Mouse (Mus musculus) retina, adult 2 months (tissue): Measurements from ENCODE around the gene Rapgef6.

Source experiments
- DNase-seq: peaks from one replicate; pipeline ENCODE4 v3.0.0-alpha.2; 2012; ENCODE audit warnings: low read depth, low spot score

The Rapgef6 gene

DNA sequence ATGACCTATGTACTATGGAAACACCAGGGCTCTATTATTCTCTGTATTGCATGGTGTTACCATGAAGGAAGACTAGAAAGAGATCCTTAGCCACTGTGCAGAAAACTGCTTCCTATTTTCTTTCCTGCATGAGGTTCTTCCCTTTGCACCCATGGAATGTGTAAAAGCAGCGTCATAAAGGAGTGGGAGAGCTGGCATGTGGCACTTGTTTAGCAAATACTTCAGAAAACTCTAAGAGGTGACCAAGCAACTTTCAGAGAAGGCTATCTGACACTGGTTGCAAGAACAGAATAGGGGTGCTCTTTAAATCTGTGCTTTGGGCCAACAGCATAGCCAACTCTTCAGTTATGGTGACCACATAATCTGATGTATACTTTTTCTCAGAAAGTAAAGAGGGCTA is 212.5 kb downstream of the Rapgef6 start:
- DNase-seq: no peak

- no peak for DNase-seq
Measured at GRCm38 (mm10) chr11:54736903-54737302, 214.3 kb downstream of the Rapgef6 start.

- no peak for DNase-seq
Measured at GRCm38 (mm10) chr11:54739012-54739750, 216.5 kb downstream of the Rapgef6 start.

DNA sequence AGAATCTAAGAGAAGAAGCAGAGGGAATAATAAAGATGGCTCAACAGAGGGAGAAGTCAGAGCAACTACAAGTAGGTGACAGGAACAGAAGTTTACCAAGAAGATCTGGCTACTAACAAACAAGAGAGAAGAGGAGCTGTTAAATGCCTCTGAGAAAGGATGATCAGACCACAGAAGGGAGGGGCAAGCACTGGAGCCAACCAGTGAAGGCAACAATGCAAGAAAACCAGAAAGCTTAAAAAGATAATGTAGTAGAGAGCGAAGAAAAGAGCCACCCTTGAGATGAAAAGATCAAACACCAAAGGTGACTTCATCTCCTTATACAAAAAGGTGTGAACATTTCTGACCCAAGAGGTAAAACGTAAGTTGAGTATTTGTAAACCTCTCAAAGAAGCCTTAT is 218.7 kb downstream of the Rapgef6 start:
- DNase-seq: no peak

DNA sequence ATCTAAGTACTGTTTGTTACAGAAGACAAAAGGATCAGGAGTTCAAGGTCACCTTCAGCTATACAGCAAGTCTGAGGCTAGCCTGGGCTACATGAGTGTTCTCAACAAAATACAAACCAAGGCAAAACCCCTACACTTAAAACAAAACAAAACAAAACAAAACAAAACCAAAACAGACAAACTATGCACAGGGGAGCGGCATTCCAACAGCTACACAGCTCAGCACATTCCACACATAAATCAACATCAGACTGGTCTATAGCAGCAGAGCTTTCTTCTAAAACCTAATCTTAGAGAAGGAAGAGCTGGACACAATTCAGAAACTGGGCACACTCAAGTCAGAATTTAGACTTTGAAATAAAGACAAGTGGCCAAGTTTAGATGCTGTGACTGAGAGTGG is 221.6 kb downstream of the Rapgef6 start:
- DNase-seq: no peak
